Mouse (Mus musculus) retina, adult 2 months (tissue): ENCODE data around the gene Tmem63a.

Experiments used
- DNase-seq: peaks from one replicate; pipeline ENCODE4 v3.0.0-alpha.2; 2012; ENCODE audit warnings: low read depth, low spot score

Tmem63a gene

DNA sequence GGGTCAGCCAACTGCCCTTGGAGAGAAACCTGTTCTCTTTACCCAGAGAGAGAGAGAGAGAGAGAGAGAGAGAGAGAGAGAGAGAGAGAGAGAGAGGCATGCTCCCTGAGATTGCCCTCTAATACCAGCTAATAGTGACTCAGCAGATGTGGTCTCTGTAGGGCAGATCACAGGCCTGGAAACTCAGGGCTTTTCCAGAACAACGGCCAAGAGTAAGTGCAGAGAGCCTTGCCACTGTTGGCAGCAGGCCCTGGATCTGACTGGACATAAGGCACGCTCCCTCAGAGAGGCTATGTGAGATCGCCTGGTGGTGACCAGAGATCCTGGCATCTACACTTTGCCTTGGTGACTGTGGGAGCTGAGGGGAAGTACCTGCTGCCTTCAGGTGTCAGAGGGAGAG lies 67.6 kb downstream of the Tmem63a start:
- no peak for DNase-seq

DNA sequence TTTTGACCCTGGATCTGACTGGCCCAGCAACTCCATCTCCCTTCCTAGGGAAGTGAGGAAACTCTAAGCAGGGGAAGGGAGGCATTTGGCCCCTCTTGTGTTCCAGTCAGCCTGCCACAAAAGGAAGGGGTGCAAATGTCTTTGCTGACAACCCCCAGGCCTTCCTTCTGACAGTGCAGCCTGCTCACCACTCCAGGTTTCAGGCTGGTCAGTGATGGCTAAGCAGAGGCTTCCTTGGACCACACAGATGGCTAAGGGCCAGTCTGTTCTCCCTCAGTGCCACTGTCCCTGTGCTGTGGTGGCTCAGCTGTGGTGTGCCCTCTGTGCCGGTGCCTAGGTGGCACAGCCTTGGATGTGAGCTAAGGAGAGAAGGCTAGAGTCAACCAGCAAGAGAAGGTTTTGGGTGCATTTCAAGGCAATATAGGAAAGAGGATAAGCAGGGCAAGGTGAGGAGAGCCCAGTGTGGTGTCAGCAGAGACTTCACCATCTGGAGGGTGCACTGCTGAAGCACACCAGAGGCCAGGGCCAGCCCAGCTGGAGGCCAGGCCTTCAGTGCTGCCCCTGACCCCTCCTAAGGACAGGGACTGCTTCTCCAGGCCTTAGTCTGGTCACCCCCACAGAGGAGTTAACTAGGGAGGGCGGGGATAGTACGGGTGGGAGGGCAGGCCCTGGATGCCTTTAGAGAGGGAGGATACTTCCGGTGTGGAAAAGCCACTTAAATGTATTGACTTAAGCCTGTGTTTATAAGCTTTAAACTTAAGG lies 68.2 kb downstream of the Tmem63a start:
- DNase-seq, result no peak

DNA sequence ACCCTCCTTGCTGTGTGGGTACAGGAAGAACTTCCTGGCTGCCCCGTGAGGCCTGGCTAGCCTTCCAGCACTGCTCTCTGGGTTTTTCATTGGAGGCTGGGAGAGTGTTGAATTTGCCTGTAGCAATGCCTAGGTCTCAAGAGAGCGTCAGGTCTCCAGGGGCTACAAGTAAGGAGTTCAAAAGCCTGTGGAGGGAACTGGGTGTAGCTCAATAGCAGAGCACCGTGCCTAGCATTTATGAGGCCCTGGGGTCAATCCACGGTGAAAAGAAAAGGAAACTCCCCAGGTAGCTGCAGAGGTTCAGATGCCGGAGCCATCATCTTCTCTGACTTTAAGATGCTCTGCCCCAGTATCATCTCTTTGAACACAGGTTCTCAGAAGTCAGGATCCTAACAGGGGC lies 69.5 kb downstream of the Tmem63a start:
- DNase-seq, result no peak

DNA sequence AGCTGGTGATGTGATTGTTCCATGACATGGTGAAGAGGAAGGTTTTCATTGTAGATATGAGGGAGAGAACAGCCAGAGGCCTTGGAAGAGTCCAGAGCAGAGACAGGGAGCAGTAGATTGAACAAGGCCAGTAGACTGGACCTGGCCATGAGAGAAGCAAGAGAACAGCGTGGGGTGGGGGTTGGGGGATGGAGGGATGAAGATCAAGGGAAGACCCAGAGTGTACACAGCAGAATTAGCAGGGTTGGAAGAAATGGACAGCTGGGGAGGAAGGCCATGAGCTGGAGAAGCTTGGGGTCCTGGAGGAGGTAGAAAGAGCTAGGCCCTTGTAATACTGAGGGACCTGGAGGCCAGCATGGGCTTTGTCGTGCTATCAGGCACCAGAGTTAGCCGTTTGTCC lies 70.3 kb downstream of the Tmem63a start:
- no peak for DNase-seq

DNA sequence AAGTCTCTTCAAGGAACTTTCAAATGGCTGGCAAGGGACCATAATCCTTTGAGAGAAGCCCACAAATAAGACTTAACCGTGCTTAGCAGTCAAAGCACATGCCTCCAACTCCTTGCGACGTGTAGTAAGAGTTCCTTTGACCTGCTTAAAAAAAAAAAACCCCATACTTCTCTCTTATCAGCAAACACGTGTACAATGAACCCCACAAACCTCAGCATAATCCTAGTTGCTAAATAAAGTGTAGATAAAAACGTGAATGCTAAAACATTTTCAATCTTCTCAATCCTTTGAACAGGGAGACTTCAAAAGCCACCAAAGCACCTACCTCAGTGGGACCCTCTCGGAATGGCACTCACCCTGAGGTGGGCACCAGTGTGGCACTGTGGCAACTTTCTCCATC lies 71.3 kb downstream of the Tmem63a start:
- no peak for DNase-seq

DNA sequence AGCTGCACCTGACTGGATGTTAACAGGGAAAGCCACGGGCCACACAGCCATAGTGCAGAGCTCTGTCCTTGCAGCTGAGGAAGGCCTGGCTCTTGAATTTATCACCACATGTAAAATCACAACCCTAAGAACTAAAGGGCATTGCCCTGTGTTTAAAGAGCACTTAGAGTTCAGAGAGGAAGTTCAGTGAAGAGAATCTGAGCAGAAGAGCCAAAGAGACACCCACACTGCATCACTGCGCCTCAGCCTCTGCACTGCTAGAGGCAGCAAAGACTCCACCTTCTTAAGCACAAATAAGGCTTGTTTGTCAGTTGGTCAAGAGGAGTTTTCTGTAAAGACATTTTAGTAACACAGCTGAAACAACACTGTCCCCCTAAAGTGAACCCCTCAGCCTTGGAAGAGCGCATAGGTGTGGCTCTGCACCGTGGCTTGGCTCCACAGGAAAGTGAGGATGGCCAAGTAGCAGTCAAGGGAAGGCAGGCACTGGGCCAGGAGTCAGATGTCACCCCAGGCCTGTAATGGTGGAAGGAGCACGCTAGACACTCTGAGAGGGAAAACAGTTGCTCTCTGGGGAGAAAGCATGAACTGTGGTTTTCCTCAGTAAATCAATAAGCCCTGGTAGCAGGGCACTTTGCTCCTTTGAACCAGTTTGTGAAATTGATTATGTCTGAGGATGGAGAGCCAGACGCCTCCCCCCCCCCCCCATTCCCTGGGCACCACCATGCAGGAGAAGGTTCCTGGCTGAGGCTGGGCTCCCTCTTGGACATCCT lies 72.8 kb downstream of the Tmem63a start:
- no peak for DNase-seq

DNA sequence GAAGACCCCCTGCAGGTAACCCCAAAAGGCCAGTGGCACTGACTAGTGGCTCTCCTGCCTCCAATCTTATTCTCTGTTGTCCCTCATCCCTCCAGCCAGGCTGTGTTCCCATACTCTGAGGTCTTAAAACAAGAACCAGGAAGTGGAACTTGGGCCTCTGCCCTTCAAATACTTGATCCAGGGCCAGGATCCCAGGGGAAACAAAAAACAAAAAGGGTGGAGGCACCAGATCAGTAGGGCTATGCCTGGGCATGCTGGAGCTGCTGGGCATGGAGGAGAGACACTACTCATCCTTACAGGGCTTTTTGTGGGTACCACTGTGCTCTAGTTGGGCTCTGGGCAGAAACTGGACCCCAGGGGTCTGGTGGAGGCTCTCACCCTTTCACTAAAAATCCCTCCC lies 73.4 kb downstream of the Tmem63a start:
- no peak for DNase-seq

DNA sequence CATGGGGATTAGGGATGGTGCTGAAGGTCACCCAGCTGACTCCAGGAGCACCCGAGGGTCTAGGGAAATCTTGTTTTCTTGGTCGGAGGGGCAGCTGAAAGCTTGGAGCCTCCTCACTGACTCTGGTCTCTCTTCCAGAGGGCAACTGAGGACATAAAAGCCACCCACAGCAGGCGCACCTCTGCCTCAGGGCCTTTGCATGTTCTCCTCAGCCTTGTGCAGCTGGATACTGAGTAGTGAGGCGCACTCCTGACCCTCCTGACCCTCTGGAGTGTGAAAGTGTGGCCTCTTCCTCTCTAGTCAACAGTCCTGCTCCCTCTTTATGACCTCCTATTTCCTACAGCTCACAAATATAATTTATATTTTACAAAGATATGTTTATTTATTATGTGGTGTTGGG lies 73.9 kb downstream of the Tmem63a start:
- no peak for DNase-seq

DNA sequence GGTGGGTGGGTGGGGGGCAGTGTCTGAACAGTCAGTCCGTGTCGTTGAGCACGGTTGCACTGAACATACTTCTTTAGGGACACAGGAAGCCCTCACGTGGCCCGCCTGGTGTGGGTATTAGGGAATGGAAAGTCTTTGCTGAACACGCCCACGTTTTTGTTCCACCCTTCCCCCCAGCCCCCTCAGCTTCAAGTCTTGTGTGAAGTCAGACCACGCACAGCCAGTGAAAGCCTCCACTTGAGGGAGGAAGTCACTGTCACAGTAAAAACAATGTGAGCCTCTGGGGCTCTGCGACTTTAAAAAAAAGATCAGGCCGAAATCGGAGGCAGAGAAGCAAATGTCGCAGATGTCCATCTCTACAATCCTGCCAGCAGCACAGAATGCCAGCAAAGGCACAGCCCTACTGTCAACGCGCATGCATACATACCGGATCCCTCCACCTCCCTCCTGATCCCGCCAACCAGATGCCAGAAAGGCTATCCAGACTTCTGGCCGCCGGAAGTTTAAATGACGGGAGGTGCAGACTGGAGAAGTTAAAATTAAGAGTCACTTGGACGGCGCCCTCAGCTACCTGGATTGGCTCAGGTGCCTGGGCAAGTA lies 74.5 kb downstream of the Tmem63a start:
- no peak for DNase-seq

DNA sequence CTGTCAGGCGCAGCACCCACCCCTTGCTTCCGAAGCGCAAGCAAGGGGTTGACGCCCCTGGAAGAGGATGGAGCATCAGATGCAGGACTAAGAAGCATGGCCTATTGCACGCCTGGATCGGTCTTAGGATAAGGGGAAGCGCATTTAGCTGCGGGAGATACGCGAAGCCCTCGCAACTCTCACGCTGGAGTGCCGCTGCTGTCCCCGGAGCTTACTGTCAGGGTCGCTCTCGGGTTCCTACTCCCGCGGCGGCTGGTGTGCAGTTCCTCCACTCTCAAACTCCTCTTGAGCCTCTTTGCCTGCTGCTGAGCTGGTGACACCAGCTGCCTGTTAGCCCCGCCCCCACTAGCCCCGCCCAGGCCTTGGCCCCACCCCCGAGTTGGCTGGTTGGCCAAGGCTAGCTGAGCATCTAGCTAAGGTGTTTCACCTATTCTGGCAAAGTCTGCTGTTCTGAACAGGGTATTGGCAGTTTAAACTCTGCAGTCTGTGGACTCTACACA lies 75.1 kb downstream of the Tmem63a start:
- peak; percentile 50 for DNase-seq

DNA sequence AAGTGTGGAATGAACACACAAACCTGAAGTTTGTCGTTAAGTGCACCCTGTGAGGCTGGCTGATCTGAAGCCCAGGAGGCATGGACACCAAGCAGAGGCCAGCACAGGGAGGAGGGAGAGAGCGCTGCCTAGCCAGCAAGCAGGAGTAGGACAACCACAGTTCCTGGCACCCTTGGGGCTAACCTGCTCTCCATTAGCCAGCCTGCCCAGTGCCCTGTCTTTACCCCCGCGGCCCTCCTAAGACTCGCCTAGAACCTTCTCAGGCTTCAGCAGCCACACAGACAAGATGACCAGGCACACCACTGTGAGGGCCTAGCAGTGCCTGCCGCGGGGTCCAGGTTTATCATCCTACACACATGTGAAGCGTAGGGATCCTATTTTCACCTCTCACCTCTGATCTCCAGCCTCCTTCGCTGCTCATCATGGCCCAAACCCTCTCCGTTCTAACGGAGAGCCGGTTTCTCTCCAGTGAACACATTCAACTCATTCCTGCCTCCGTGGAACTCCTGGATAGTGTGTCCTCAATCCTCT lies 75.8 kb downstream of the Tmem63a start:
- no peak for DNase-seq

DNA sequence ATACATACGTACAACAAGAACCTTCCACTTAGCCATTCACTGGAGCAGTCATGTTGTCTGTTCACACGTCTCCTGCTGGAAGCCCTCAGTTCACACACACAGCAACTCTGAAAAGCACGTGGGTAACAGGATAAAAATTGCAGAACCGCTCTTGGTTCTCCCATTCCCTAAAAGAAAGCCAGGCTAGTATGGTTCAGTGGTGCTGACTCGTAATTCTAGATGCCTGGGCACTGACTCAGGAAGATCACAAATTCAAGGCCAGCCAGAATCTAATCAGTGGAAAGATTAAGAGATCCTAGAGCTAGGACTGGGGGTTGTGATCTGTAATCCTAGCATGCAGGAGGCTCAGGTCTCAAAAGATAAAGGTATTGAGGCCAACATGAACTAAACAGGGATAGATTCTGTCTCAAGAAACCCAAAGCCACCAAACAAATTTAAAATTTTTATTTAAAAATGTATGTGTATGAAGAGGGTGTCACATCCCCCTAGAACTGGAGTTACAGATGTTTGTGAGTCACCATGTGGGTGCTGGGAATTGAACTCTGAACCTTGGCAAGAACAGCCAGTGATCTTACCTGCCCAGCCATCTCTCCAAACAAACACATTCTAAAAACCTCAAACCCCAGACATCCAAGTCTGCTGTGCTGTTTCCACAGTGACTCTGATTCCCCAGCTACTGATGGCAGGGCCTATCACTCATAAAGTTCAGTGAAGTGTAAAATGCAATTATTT lies 78.8 kb downstream of the Tmem63a start, which contains the start of gene Ephx1:
Gene Ephx1 (minus strand): TSS at position 149 of the 732 bp plus-strand sequence.
- no peak for DNase-seq

DNA sequence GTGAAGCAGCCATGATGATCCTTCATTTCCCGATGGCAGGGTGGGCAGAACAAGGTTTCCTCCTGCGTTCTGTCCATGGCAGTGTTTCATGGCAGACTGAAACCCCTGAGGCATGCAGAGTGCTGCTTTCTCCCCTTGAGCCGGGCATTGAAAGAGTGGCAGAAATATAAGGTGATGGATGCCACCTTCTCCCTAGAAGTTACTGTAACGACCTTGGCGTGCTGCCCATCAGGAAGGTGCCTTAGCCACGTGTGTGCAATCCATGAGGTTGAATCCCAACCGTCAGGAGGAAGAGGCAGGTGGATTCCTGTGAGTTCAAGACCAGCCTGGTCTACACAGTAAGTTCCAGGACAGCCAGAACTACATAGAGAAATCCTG lies 79.3 kb downstream of the Tmem63a start:
- no peak for DNase-seq

DNA sequence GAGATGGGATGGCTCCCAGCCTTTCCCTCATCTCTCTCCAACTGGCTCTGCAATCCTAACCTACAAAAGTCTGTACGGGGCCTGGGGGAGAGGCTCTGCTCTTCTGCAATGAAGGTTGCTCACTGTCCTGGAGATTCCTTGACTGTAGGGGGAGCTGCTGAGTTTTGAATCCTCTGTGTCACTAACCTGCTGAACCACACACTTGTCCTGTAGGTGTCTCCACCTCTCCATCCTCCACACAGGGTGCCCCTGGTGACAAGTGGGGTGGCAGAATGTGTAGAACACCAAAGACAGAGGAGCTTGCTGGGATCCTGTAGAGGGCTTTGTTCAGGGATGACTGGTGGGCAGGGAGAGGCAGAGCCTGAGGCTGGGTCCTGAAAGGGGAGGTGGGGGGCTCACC lies 80.1 kb downstream of the Tmem63a start:
- no peak for DNase-seq
